Mouse (Mus musculus): ENCODE data around the gene Metrnl. TPM values are rescaled to one million over a fixed set of nuclear protein-coding genes. Genes with fewer than 3 reads are reported as not detected.

The Metrnl gene
- 22.2 TPM for polyA plus RNA-seq (2014; fragmentation: Illumina TruSeq; extraction: RNeasy Lipid Tissue Mini Kit (QIAGEN cat#74804); ENCODE audit: low read depth, low replicate concordance)

GRCm38 (mm10) chr11:121701244-121701643 lies at the start of gene Metrnl:
Metrnl (plus strand) TSS chr11:121701544.

GRCm38 (mm10) chr11:121672990-121673572 lies 28.3 kb upstream of the Metrnl start, which contains the start of gene B3gntl1:
B3gntl1 (minus strand) TSS chr11:121673153.

Other genes with a start within 250 kb of the Metrnl start
- gene Tbcd, start 249.6 kb upstream of the Metrnl start, polyA plus RNA-seq (2014; fragmentation: Illumina TruSeq; extraction: RNeasy Lipid Tissue Mini Kit (QIAGEN cat#74804); ENCODE audit: low read depth, low replicate concordance): 10.1 TPM
- gene Zfp750, start 182.2 kb upstream of the Metrnl start, polyA plus RNA-seq (2014; fragmentation: Illumina TruSeq; extraction: RNeasy Lipid Tissue Mini Kit (QIAGEN cat#74804); ENCODE audit: low read depth, low replicate concordance): not detected
- gene B3gntl1, start 28.4 kb upstream of the Metrnl start, polyA plus RNA-seq (2014; fragmentation: Illumina TruSeq; extraction: RNeasy Lipid Tissue Mini Kit (QIAGEN cat#74804); ENCODE audit: low read depth, low replicate concordance): 5.3 TPM
- 0.39 TPM for gene Ptchd3, start 128.7 kb downstream of the Metrnl start, polyA plus RNA-seq (2014; fragmentation: Illumina TruSeq; extraction: RNeasy Lipid Tissue Mini Kit (QIAGEN cat#74804); ENCODE audit: low read depth, low replicate concordance)

Data from heart, adult 10 weeks (tissue).